Mouse (Mus musculus): ENCODE measurements around the gene Serpinf1. TPM values are rescaled to one million over a fixed set of nuclear protein-coding genes. Genes with fewer than 3 reads are reported as not detected.

Serpinf1 gene
- total RNA-seq, 2 experiments from 2014 or later = 55.5 to 168 TPM

- H3K4me3 ChIP-seq = no peak overlapping the region
- DNase-seq = no peak
- no peak overlapping the region for H3K27ac ChIP-seq
- intact Hi-C loops (cut with DNase I) = no loop called here
- no peak for TF ChIP-seq CTCF (IDR thresholded peaks at IDR 0.05)
These were observed 16.3 kb upstream of the Serpinf1 start for GRCm38 (mm10) chr11:75438804-75439203.

- TF ChIP-seq CTCF (IDR thresholded peaks at IDR 0.05) = no peak
- no peak overlapping the region for H3K4me3 ChIP-seq
- no peak for DNase-seq
- intact Hi-C loops (cut with DNase I) = no loop called here
- H3K27ac ChIP-seq = no peak overlapping the region
These were observed 15.7 kb upstream of the Serpinf1 start for GRCm38 (mm10) chr11:75438194-75438593.

GRCm38 (mm10) chr11:75434138-75434537 lies 11.6 kb upstream of the Serpinf1 start:
- no peak for DNase-seq
- no peak overlapping the region for H3K4me3 ChIP-seq
- no peak overlapping the region for H3K27ac ChIP-seq
- intact Hi-C loops (cut with DNase I) = no loop called here
- peak; percentile 29; the same call in 1 of the 2 replicates for TF ChIP-seq CTCF (IDR thresholded peaks at IDR 0.05)

GRCm38 (mm10) chr11:75431307-75431706 lies 8.8 kb upstream of the Serpinf1 start:
- DNase-seq = peak; percentile 92
- no peak for TF ChIP-seq CTCF (IDR thresholded peaks at IDR 0.05)
- no peak overlapping the region for H3K4me3 ChIP-seq
- peak overlapping the region; percentile 49 for H3K27ac ChIP-seq
- intact Hi-C loops (cut with DNase I) = no loop called here

- H3K27ac ChIP-seq = no peak overlapping the region
These were observed 6.7 kb upstream of the Serpinf1 start for GRCm38 (mm10) chr11:75429019-75429705.

GRCm38 (mm10) chr11:75424459-75424858 lies 2.0 kb upstream of the Serpinf1 start:
- no peak for DNase-seq
- Histone ChIP-seq H3K4me3 (no peak overlapping the region), H3K27ac (no peak overlapping the region)
- no peak for TF ChIP-seq CTCF (IDR thresholded peaks at IDR 0.05)
- intact Hi-C loops (cut with DNase I) = no loop called here

More at GRCm38 (mm10) chr11:75429019-75429705, 6.7 kb upstream of the Serpinf1 start:
- no peak overlapping the region for H3K4me3 ChIP-seq
- intact Hi-C loops (cut with DNase I) = no loop called here
- no peak for TF ChIP-seq CTCF (IDR thresholded peaks at IDR 0.05)
- no peak for DNase-seq

- DNase-seq = no peak
- intact Hi-C loops (cut with DNase I) = no loop called here
- Histone ChIP-seq H3K4me3 (no peak overlapping the region), H3K27ac (no peak overlapping the region)
- TF ChIP-seq CTCF (IDR thresholded peaks at IDR 0.05) = no peak
These were observed 1.5 kb upstream of the Serpinf1 start for GRCm38 (mm10) chr11:75424033-75424432.

- no peak for TF ChIP-seq CTCF (IDR thresholded peaks at IDR 0.05)
- intact Hi-C loops (cut with DNase I) = no loop called here
- no peak for DNase-seq
- Histone ChIP-seq H3K27ac (no peak overlapping the region), H3K4me3 (no peak overlapping the region)
These were observed 590 bp upstream of the Serpinf1 start for GRCm38 (mm10) chr11:75423091-75423490.

GRCm38 (mm10) chr11:75421375-75422012 lies 1.0 kb downstream of the Serpinf1 start:
- intact Hi-C loops (cut with DNase I) = no loop called here
- Histone ChIP-seq H3K27ac (peak overlapping the region; percentile 75), H3K4me3 (peak overlapping the region; percentile 68)
- TF ChIP-seq CTCF (IDR thresholded peaks at IDR 0.05) = no peak
- DNase-seq = peak; percentile 66

GRCm38 (mm10) chr11:75420810-75421374 lies 1.6 kb downstream of the Serpinf1 start:
- Histone ChIP-seq H3K4me3 (peak overlapping the region; percentile 68), H3K27ac (peak overlapping the region; percentile 75)
- TF ChIP-seq CTCF (IDR thresholded peaks at IDR 0.05) = no peak
- intact Hi-C loops (cut with DNase I) = no loop called here
- no peak for DNase-seq

GRCm38 (mm10) chr11:75420037-75420436 lies 2.5 kb downstream of the Serpinf1 start:
- intact Hi-C loops (cut with DNase I) = no loop called here
- TF ChIP-seq CTCF (IDR thresholded peaks at IDR 0.05) = no peak
- peak overlapping the region; percentile 68 for H3K4me3 ChIP-seq
- peak overlapping the region; percentile 75; the same call in 1 of the 2 replicates for H3K27ac ChIP-seq
- no peak for DNase-seq

GRCm38 (mm10) chr11:75415994-75416393 lies 6.5 kb downstream of the Serpinf1 start:
- TF ChIP-seq CTCF (IDR thresholded peaks at IDR 0.05) = no peak
- no peak overlapping the region for H3K4me3 ChIP-seq
- H3K27ac ChIP-seq = no peak overlapping the region
- DNase-seq = no peak
- intact Hi-C loops (cut with DNase I) = no loop called here

GRCm38 (mm10) chr11:75415096-75415495 lies 7.4 kb downstream of the Serpinf1 start:
- Histone ChIP-seq H3K27ac (no peak overlapping the region), H3K4me3 (no peak overlapping the region)
- intact Hi-C loops (cut with DNase I) = no loop called here
- no peak for TF ChIP-seq CTCF (IDR thresholded peaks at IDR 0.05)
- no peak for DNase-seq

Measured in gastrocnemius, adult 2 months (tissue).